Mouse (Mus musculus) heart, postnatal 0 days (tissue): ENCODE measurements around the gene Shf.

Experiments used
- CTCF ChIP-seq: IDR thresholded peaks from 2 replicates; pipeline ENCODE4 v1.5.1; 2016; ENCODE audit warnings: antibody characterized with exemption, control low read depth, low read depth
- EP300 ChIP-seq: IDR thresholded peaks from 2 replicates; pipeline ENCODE4 v1.6.1; 2016; ENCODE audit warnings: antibody characterized with exemption, low read depth

DNA sequence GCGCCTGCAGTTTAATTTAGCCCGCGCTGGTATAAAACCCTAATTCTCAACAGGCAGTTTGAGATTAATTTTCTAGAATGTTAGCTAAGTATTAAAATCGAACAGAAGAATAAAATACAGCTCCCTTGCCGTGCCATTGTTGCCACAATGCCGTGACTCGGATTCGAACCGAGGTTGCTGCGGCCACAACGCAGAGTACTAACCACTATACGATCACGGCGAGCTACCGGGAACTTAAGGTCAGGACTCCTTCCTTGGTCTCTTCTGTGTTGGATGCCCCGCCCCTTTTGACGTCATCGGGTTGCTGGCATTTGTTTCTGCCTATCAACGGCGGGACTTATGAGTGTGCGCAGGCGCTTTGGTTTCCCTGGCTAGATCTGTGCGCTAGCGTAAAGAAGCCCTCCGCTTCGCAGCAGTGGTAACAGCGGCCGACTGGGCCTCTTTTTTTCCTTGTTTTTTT, 8.3 kb upstream of the Shf start:
- TF ChIP-seq CTCF, result no peak
- TF ChIP-seq EP300, result no peak
